Mouse (Mus musculus) retina, embryonic 14.5 days (tissue): Measurements from ENCODE around the gene Gtf2i.

Source experiments
- DNase-seq: peaks from one replicate; pipeline ENCODE4 v3.0.0-alpha.2; 2015; ENCODE audit warnings: low spot score

The Gtf2i gene

GRCm38 (mm10) chr5:134193664-134194063, 120.9 kb downstream of the Gtf2i start:
- DNase-seq, result no peak

- DNase-seq, result no peak
Measured at GRCm38 (mm10) chr5:134188571-134188970, 126.0 kb downstream of the Gtf2i start.
